Mouse (Mus musculus) layer of hippocampus, adult 18-20 months (tissue): ENCODE data around the gene Wwox. TPM values are rescaled to one million over a fixed set of nuclear protein-coding genes. Genes with fewer than 3 reads are reported as not detected.

Experiments
- DNase-seq, 2 experiments: peaks; one replicate each; pipeline ENCODE4 v3.0.0; 2022; ENCODE audit warnings: low spot score in 2 of 2
- long read RNA-seq: library from polyadenylated mRNA; stranded (forward); transcript quantifications from one replicate; pipeline ENCODE4 v2.0.0, GENCODE M21; 2021
- total RNA-seq, 2 experiments: library from RNA; stranded (reverse); gene quantifications; 2 replicates each; pipeline ENCODE4 v1.2.3; 2021

The Wwox gene
- total RNA-seq = 10 to 100 TPM; 14.9 to 15.3 TPM
- long read RNA-seq, partial matches to known transcripts = 0 of 7 reads
- long read RNA-seq, other reads (novel, unspliced or antisense) = 7 of 7 reads

GRCm38 (mm10) chr8:114439334-114440204, at the start of gene Wwox:
Wwox (plus strand) TSS chr8:114439655.
- DNase-seq = peak; percentile 100

DNA sequence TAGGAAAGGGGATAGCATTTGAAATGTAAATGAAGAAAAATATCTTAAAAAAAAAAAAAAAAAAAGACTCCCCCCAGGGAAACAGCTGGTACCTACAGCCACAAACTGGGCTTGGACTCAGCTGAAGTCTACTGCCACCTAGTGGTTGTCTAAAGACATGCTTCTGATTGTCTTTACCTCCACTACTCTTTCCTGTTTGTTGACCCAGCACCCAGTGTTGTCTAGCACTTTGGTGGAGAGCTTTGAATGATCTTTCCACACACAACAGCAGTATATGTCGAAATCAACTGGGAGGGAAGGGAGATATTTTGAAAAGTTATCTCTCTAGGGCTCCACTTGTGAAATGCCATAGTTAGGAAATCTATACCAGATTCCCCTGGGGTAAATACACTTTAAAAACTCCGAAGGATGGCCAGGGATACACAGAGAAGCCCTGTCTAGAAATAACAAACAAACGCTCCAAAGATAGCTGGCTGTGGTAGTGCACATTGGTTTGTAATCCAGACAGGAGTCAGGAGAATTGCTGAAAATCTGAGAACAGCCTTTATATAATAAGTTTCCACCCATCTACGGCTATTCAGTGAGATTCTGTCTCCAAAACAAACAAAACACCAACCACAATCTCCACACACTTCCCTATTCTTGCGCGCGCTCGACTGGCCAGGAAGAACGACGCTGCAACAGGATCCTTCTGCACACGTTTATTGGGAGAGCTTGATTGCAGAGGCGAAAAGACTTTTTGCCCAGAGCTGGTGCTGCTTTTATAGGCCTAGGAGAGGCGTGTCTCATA, 48.8 kb upstream of the Wwox start:
- DNase-seq = peak in 1 of 2 experiments; percentile 7

- no peak for DNase-seq
These were observed 41.1 kb upstream of the Wwox start for GRCm38 (mm10) chr8:114398326-114398725.

DNA sequence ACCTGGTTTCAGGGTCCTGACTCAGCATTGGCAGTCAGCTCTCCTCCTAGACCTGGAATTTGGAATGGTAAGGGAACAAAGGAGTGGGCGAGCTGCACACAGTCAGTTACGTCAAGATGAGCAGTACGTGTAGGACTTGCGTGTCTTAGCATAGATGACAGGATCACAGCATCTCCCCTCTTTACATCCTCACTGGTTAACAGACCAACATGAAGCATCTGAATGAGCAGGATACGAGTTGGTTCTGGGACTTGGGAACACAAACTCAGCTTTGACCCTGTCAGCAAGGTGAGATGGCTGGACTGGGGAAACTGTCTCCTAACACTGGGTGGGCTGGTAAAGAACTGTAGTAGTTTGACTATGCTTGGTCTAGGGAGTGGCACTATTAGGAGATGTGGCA, 40.2 kb upstream of the Wwox start:
- DNase-seq = no peak

- no peak for DNase-seq
These were observed 37.8 kb upstream of the Wwox start for GRCm38 (mm10) chr8:114401679-114402078.

DNA sequence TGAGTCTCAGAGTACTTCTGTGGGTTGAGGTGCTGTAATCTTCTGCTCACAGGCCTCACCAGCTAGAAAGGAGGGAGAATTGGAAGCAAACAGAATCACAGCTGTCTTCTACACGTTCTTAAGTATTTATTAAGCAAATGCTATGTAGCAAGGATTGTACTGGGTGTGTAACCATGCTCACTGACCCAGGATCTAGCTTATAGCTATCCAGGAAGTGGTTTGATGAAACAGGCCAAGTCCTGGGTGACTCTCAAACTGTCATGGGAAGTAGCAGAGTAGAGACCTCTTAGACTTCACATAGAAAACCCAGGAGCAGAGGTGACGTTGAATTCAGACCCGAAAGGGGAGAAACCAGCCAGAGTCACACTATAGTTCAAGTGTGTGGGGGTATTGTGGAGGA, 28.0 kb upstream of the Wwox start:
- DNase-seq = no peak

GRCm38 (mm10) chr8:114417786-114418185, 21.7 kb upstream of the Wwox start, which contains the start of gene Clec3a:
Clec3a (plus strand) TSS chr8:114418086.
- DNase-seq = no peak

- no peak for DNase-seq
These were observed 21.0 kb upstream of the Wwox start for GRCm38 (mm10) chr8:114418486-114418885.

DNA sequence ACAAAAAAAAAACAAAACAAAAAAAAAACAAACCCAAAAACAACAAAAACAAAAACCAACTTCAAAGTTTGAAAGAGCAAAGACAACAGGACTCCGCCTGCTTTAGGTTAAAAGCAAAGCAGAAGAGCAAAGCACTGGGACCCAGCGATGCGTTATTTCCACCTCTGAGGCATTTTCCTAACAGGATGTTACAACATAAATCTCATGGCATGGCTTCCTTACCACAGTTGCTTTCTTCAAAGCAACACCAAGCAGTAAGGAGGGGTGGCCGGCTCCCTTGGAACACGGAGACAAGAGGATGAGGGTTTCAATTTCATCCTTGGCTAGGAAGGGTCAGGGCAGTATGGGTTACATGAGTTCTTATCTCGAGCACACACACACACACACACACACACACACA, 20.6 kb upstream of the Wwox start:
- no peak for DNase-seq

DNA sequence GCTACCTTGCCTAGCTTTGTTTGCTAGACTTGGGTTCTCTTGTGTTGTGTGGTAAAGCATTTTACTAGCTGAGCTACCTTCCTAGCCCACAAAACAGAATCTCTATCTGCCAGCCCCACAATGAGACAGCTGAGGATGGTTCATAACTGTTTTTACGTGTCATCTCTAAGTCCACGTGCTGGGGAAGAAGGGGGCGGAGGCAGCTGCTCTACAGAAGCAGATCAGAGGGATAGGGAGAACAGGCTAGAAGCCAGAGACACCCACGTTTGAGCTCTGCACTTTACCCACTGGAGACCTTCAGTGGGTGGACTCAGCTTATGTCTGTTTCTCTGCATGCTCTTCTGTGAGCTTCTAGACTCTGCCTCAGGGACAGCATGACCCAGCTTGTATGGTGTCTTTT, 17.9 kb upstream of the Wwox start:
- peak; percentile 43 to 45 for DNase-seq

- peak in 1 of 2 experiments; percentile 71 for DNase-seq
These were observed 1.2 kb upstream of the Wwox start for GRCm38 (mm10) chr8:114438236-114438635.

GRCm38 (mm10) chr8:114440205-114440589, 742 bp downstream of the Wwox start:
- DNase-seq = no peak

DNA sequence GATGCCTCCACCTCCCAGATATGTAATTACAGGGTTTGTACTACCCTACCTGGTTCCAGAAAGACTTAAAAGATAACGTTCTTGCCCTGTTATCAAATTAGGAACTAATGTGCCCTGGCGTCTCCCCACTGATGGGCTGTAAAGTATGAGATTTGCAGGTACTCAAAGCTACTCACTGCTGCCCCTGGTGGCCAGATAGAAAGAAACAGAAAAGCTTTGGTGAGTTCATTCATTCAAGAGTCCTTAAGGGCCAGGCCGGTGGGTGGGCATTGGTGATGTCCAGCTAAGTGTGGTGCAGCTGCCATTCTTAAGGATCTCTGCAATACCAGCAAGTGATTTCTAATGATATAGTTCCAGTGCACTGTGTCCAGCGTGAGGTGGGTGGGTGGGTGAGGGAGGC, 2.2 kb downstream of the Wwox start:
- DNase-seq = peak in 1 of 2 experiments; percentile 22

DNA sequence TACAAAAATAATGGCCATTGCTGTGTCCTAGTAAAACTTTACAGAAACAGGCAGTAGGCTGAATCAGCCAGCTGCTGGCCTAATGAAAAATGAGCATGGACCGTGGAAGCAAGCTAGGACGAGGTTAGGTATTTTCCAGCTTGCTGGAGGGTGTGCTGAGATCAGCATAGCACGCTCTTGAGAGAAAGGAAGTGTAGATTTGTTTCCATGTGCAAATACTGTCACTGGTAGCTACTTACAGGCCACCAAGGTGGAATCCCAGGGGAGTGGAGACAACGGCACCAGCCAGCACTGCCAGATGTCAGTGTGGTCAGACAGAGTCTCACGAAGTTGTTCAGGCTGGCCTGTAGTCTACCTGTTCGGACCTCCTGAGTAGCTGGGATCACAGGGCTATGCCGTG, 7.4 kb downstream of the Wwox start:
- no peak for DNase-seq

GRCm38 (mm10) chr8:114452278-114452677, 12.8 kb downstream of the Wwox start:
- DNase-seq = no peak

- DNase-seq = peak in 1 of 2 experiments; percentile 75
These were observed 13.3 kb downstream of the Wwox start for GRCm38 (mm10) chr8:114452781-114453221.

- DNase-seq = no peak
These were observed 15.8 kb downstream of the Wwox start for GRCm38 (mm10) chr8:114455302-114455701.

DNA sequence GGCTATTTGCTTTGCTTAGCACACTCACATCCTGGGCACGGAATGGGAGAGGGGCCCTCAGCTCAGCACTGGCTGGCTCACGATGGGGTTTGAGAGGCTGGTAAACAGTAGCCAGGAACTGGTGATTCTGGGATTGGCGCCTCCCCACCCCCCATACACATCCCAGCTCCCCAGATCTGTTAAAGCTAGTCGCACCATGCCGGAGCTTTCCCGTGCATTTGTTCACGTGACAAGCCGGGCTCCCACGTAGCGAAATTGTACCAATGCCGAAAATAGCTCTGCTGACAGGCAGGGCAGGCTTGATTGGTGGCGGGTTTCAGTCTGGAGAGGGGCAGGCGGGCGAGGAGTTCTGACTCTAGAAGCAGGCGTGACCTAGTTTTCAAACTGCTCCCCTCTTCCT, 16.5 kb downstream of the Wwox start:
- peak in 1 of 2 experiments; percentile 42 for DNase-seq

DNA sequence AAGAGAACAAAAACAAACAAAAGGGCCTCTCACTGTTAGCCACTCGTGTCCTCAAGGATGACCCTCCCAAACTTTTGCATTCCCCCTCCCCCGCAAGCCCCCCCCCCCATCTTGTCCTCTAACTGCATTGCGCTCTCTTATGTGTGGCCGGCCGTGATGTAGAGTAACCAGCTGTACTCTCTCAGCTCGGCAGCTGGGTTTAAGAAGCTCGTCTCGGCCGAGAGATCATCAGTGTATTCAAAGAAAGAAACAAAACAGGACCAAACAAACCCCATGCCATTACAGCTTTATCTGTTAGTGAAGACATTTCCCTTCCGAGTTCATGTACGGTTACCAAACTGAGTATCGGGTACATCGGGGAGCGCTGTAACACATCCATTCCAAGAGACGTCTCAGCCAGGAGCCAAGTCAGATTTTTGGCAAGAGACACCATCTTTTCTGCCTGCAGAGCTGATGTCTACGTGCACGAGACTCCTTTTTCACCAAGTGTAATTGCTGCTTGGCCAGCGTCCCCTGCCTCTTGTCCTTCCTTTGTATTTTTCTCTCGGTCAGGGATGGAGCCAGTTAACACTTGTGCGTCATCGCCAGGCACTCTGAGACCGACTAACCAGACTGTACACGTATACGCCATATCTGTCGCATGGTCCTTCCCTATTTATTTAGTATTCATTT, 18.8 kb downstream of the Wwox start:
- peak in 1 of 2 experiments; percentile 10 for DNase-seq

DNA sequence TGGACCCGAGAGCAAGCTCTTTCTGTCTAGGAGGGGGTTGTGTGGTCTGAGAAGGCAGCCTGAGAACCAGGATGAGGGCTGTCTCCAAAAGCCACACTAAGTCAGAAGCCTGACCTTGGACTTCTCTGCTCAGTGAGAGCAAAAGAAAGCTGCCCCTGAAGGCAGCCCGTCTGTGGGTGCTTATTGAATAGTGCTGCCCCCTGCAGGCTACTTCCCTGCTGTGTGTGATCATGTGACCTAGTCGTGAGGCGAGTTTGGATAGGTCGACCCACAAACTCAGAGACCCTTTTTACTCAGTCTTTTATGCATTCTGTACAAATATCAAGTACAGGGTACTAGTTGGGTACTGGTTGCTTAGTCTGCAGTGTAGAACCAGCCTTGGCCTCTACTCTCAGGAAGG, 21.1 kb downstream of the Wwox start:
- no peak for DNase-seq

- DNase-seq = peak in 1 of 2 experiments; percentile 25
These were observed 23.1 kb downstream of the Wwox start for GRCm38 (mm10) chr8:114462591-114462990.
